8 mouse cellular contexts compared by ENCODE assay signal in the genomic region with DNA sequence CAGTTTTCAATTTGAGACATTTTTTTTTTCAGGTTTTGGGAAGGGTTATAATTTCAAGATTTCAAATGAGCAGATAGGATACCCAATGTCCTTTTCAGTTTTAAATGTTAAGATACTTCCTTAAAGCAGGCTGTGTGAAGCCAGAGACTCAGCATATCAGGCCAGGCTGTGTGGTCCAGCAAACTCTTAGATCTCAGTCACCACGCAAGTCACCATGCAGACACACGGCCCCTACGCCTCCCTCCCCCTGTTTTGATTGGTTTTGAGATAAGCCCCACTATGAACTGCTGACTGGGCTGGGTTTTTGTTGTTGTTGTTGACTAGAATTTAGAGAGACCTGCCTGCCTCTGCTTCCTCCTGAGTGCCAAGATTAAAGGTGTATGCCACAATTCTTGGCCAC. TPM values are rescaled to one million over a fixed set of nuclear protein-coding genes. Genes with fewer than 3 reads are reported as not detected.
DNase-seq lines count a peak whose midpoint lies in the region; ATAC-seq lines count a peak whose summit lies in the region.

No protein-coding gene starts in this region.

- H3K4me3 ChIP-seq in forebrain, embryonic 11.5 days (ENCODE audit: low read depth, low read length), result peak overlapping the region; percentile 75
- H3K4me3 ChIP-seq in limb, embryonic 15.5 days, result peak overlapping the region; percentile 57
- peak overlapping the region; percentile 77 for H3K4me3 ChIP-seq in stomach, embryonic 14.5 days (ENCODE audit: low read depth, low read length)

- peak; percentile 23 for DNase-seq in retina, postnatal 1 day
- no peak for DNase-seq in retina, embryonic 14.5 days (ENCODE audit: low spot score)
- no peak for DNase-seq in forebrain, embryonic 11.5 days (ENCODE audit: low spot score)
- no peak for DNase-seq in Muller cell, postnatal 12 days (ENCODE audit: inconsistent ontology term)
- DNase-seq in left cerebral cortex, postnatal 4 days, result no peak

- peaks cover 1% of the 10 kb centered on the region; the same call in 1 of the 2 replicates for H3K4me1 ChIP-seq in forebrain, embryonic 11.5 days (replicated peaks; ENCODE audit: control insufficient read depth, insufficient read depth, low read length)
- peaks cover 12% of the 10 kb centered on the region for H3K4me1 ChIP-seq in limb, embryonic 15.5 days
- no peaks in the 10 kb centered on the region for H3K4me1 ChIP-seq in stomach, embryonic 14.5 days (ENCODE audit: control insufficient read depth, insufficient read depth, low read length)

- intact Hi-C loops in left cerebral cortex, postnatal 4 days (cut with DNase I), result no loop called here

- H3K27ac ChIP-seq in forebrain, embryonic 11.5 days (ENCODE audit: low read depth, low read length), result peak overlapping the region; percentile 89; the same call in 1 of the 2 replicates
- peak overlapping the region; percentile 76; the same call in 1 of the 2 replicates for H3K27ac ChIP-seq in limb, embryonic 15.5 days
- peak overlapping the region; percentile 97 for H3K27ac ChIP-seq in stomach, embryonic 14.5 days (ENCODE audit: low read length)

- no peak for ATAC-seq in forebrain, embryonic 11.5 days (replicated peaks; ENCODE audit: low FRiP score)
- ATAC-seq in limb, embryonic 15.5 days (ENCODE audit: insufficient number of reproducible peaks, low FRiP score, low TSS enrichment, low read depth), result no peak
- ATAC-seq in stomach, embryonic 14.5 days (ENCODE audit: insufficient number of reproducible peaks, insufficient read depth, low FRiP score, low read depth), result no peak
- no peak for ATAC-seq in megakaryocyte-erythroid progenitor cell, adult 5-6 weeks (replicated peaks; ENCODE audit: low FRiP score, low TSS enrichment, poor library complexity, severe bottlenecking)

- H3K4me2 ChIP-seq in forebrain, embryonic 11.5 days (ENCODE audit: low read depth, low read length, severe bottlenecking), result peak overlapping the region; percentile 84
- H3K4me2 ChIP-seq in limb, embryonic 15.5 days, result peak overlapping the region; percentile 88
- peak overlapping the region; percentile 92 for H3K4me2 ChIP-seq in stomach, embryonic 14.5 days (replicated peaks; ENCODE audit: low read depth, low read length)

- WGBS in forebrain, embryonic 11.5 days, result 54% methylated on average over 3 of the region's 3 CpGs
- WGBS in limb, embryonic 15.5 days, result 61% methylated on average over 3 of the region's 3 CpGs
- WGBS in stomach, embryonic 14.5 days, result 41% methylated on average over 3 of the region's 3 CpGs

- H3K9me3 ChIP-seq in forebrain, embryonic 11.5 days (ENCODE audit: control insufficient read depth, low read length), result no peaks in the 10 kb centered on the region
- no peaks in the 10 kb centered on the region for H3K9me3 ChIP-seq in limb, embryonic 15.5 days
- H3K9me3 ChIP-seq in stomach, embryonic 14.5 days (ENCODE audit: control insufficient read depth, low read depth, low read length), result no peaks in the 10 kb centered on the region

- peak overlapping the region; percentile 95 for H3K9ac ChIP-seq in forebrain, embryonic 11.5 days (ENCODE audit: low read length)
- no peak overlapping the region for H3K9ac ChIP-seq in limb, embryonic 15.5 days
- peak overlapping the region; percentile 90 for H3K9ac ChIP-seq in stomach, embryonic 14.5 days (replicated peaks; ENCODE audit: low read depth, low read length)

- H3K27me3 ChIP-seq in forebrain, embryonic 11.5 days (ENCODE audit: control insufficient read depth, insufficient read depth, low read length), result peaks cover 4% of the 10 kb centered on the region
- H3K27me3 ChIP-seq in limb, embryonic 15.5 days, result no peaks in the 10 kb centered on the region
- no peaks in the 10 kb centered on the region for H3K27me3 ChIP-seq in stomach, embryonic 14.5 days (ENCODE audit: control insufficient read depth, insufficient read depth, low read length)

- H3K36me3 ChIP-seq in forebrain, embryonic 11.5 days (ENCODE audit: control insufficient read depth, insufficient read depth, low read length), result no peaks in the 10 kb centered on the region; the same call in 1 of the 2 replicates
- peaks cover 20% of the 10 kb centered on the region for H3K36me3 ChIP-seq in limb, embryonic 15.5 days
- H3K36me3 ChIP-seq in stomach, embryonic 14.5 days (ENCODE audit: control insufficient read depth, insufficient read depth, low read length), result peaks cover 13% of the 10 kb centered on the region; the same call in 1 of the 2 replicates

RNA-seq across cellular contexts. Expression of a gene that starts 3.2 kb away (rescaled TPM):
- polyA plus RNA-seq in forebrain, embryonic 11.5 days (2014; fragmentation: Nextera tagmentation; extraction: Ambion mirVana), result 342 and 364 TPM in 2 replicates
- 178 and 209 TPM in 2 replicates for polyA plus RNA-seq in limb, embryonic 15.5 days (2015; fragmentation: Nextera tagmentation; extraction: Ambion mirVana)
- 351 and 380 TPM in 2 replicates for polyA plus RNA-seq in stomach, embryonic 14.5 days (2014; fragmentation: Nextera tagmentation; extraction: Ambion mirVana)
- total RNA-seq in left cerebral cortex, postnatal 4 days (2021), result 100 to 1,000 TPM; 535 to 639 TPM
- total RNA-seq in megakaryocyte-erythroid progenitor cell, adult 5-6 weeks (2014; fragmentation: Nextera tagmentation), result 709 and 802 TPM in 2 replicates
- 576 and 796 TPM in 2 replicates for total RNA-seq in megakaryocyte-erythroid progenitor cell, adult 5-6 weeks (2017)

RNA-seq across cellular contexts. Expression of a gene that starts 40.5 kb away (rescaled TPM):
- polyA plus RNA-seq in forebrain, embryonic 11.5 days (2014; fragmentation: Nextera tagmentation; extraction: Ambion mirVana), result 59.0 and 69.7 TPM in 2 replicates
- polyA plus RNA-seq in limb, embryonic 15.5 days (2015; fragmentation: Nextera tagmentation; extraction: Ambion mirVana), result 58.3 and 60.6 TPM in 2 replicates
- polyA plus RNA-seq in stomach, embryonic 14.5 days (2014; fragmentation: Nextera tagmentation; extraction: Ambion mirVana), result 57.2 and 61.2 TPM in 2 replicates
- total RNA-seq in left cerebral cortex, postnatal 4 days (2021), result 10 to 100 TPM; 45.2 to 52.1 TPM
- 47.8 and 55.4 TPM in 2 replicates for total RNA-seq in megakaryocyte-erythroid progenitor cell, adult 5-6 weeks (2014; fragmentation: Nextera tagmentation)
- 91.0 and 96.9 TPM in 2 replicates for total RNA-seq in megakaryocyte-erythroid progenitor cell, adult 5-6 weeks (2017)

RNA-seq across cellular contexts. Expression of a gene that starts 57.4 kb away (rescaled TPM):
- 11.1 and 12.2 TPM in 2 replicates for polyA plus RNA-seq in forebrain, embryonic 11.5 days (2014; fragmentation: Nextera tagmentation; extraction: Ambion mirVana)
- 5.7 and 13.2 TPM in 2 replicates for polyA plus RNA-seq in limb, embryonic 15.5 days (2015; fragmentation: Nextera tagmentation; extraction: Ambion mirVana)
- polyA plus RNA-seq in stomach, embryonic 14.5 days (2014; fragmentation: Nextera tagmentation; extraction: Ambion mirVana), result 9.4 and 13.6 TPM in 2 replicates
- total RNA-seq in left cerebral cortex, postnatal 4 days (2021), result 1 to 10 TPM; 4.9 TPM
- 2.2 and 7.6 TPM in 2 replicates for total RNA-seq in megakaryocyte-erythroid progenitor cell, adult 5-6 weeks (2014; fragmentation: Nextera tagmentation)
- 3.0 and 41.1 TPM in 2 replicates for total RNA-seq in megakaryocyte-erythroid progenitor cell, adult 5-6 weeks (2017)
